Comparison of ENCODE assay signal across 20 mouse cellular contexts in genomic region chr5:35627307-35627840, GRCm38 (mm10). TPM values are rescaled to one million over a fixed set of nuclear protein-coding genes. Genes with fewer than 3 reads are reported as not detected.
A peak's percentile ranks its signal among the peaks of the same experiment; 100 is the strongest.
DNase-seq lines count a peak whose midpoint lies in the region; ATAC-seq and TF ChIP-seq lines count a peak whose summit lies in the region.
"Had no signal": no experiment of that assay in that cellular context is flagged by ENCODE, and none has a peak within 500 bp of the region (broad histone marks: within the 10 kb centered on the region; RNA-seq: fewer than 3 reads in every experiment).

No protein-coding gene starts in this region.

- H3K9me3 ChIP-seq in intestine, postnatal 0 days (ENCODE audit: control insufficient read depth) = no peaks in the 10 kb centered on the region
- H3K9me3 ChIP-seq in intestine, embryonic 15.5 days = no peaks in the 10 kb centered on the region
- no peaks in the 10 kb centered on the region for H3K9me3 ChIP-seq in lung, embryonic 14.5 days (ENCODE audit: low read depth, low read length)
- no peaks in the 10 kb centered on the region for H3K9me3 ChIP-seq in ES-Bruce4 (replicated peaks; ENCODE audit: control insufficient read depth, insufficient read depth, low read length, poor library complexity, severe bottlenecking)
- H3K9me3 ChIP-seq: embryonic facial prominence, embryonic 13.5 days; forebrain, embryonic 10.5 days; kidney, embryonic 15.5 days; limb, embryonic 13.5 days; midbrain, embryonic 10.5 days; stomach, embryonic 15.5 days had no signal

- H3K4me3 ChIP-seq in intestine, postnatal 0 days (ENCODE audit: low read depth, low read length) = no peak overlapping the region
- no peak overlapping the region for H3K4me3 ChIP-seq in intestine, embryonic 15.5 days (replicated peaks)
- no peak overlapping the region for H3K4me3 ChIP-seq in lung, embryonic 14.5 days (ENCODE audit: low read depth, low read length)
- no peak overlapping the region for H3K4me3 ChIP-seq in ES-Bruce4 (ENCODE audit: low read depth, low read length)
- H3K4me3 ChIP-seq: embryonic facial prominence, embryonic 13.5 days; forebrain, embryonic 10.5 days; kidney, embryonic 15.5 days; limb, embryonic 13.5 days; midbrain, embryonic 10.5 days; myocyte; stomach, embryonic 15.5 days had no signal

- no peak for ATAC-seq in intestine, postnatal 0 days
- no peak for ATAC-seq in intestine, embryonic 15.5 days
- no peak for ATAC-seq in lung, embryonic 14.5 days (ENCODE audit: insufficient read depth)
- ATAC-seq: hindbrain, embryonic 16.5 days had no signal

- H3K4me2 ChIP-seq in intestine, postnatal 0 days (replicated peaks; ENCODE audit: low read depth) = no peak overlapping the region
- H3K4me2 ChIP-seq in intestine, embryonic 15.5 days (replicated peaks) = no peak overlapping the region
- H3K4me2 ChIP-seq in lung, embryonic 14.5 days = no peak overlapping the region
- H3K4me2 ChIP-seq: embryonic facial prominence, embryonic 13.5 days; kidney, embryonic 15.5 days; limb, embryonic 13.5 days; stomach, embryonic 15.5 days had no signal

- no peak for TF ChIP-seq EP300 in ES-Bruce4 (IDR thresholded peaks at IDR 0.05; ENCODE audit: insufficient read depth, low read depth, low read length)

- 59% methylated on average over 7 of the region's 7 CpGs for WGBS in intestine, postnatal 0 days
- WGBS in intestine, embryonic 15.5 days = 61% methylated on average over 7 of the region's 7 CpGs
- 59% methylated on average over 7 of the region's 7 CpGs for whole genome bisulfite sequencing in lung, embryonic 14.5 days

- H3K27me3 ChIP-seq in intestine, postnatal 0 days (replicated peaks; ENCODE audit: control insufficient read depth, insufficient read depth, low read length) = no peaks in the 10 kb centered on the region
- H3K27me3 ChIP-seq in intestine, embryonic 15.5 days (replicated peaks) = no peaks in the 10 kb centered on the region
- H3K27me3 ChIP-seq in lung, embryonic 14.5 days (ENCODE audit: insufficient read depth, low read length) = no peaks in the 10 kb centered on the region
- no peaks in the 10 kb centered on the region for H3K27me3 ChIP-seq in ES-Bruce4 (ENCODE audit: control insufficient read depth, insufficient read depth, low read length, poor library complexity, severe bottlenecking)
- H3K27me3 ChIP-seq: embryonic facial prominence, embryonic 13.5 days; kidney, embryonic 15.5 days; limb, embryonic 13.5 days; stomach, embryonic 15.5 days had no signal

- no peak for DNase-seq in lung, embryonic 14.5 days
- no peak for DNase-seq in lung, postnatal 10 days
- DNase-seq in brain, embryonic 14.5 days (ENCODE audit: low read depth) = no peak
- no peak for DNase-seq in thymus, adult 18-20 months
- DNase-seq: cerebellum, adult 11 months; cerebellum, postnatal 36 days; heart, adult 18-20 months; heart, postnatal 10 days; lung, postnatal 14 days had no signal

- TF ChIP-seq CTCF in intestine, postnatal 0 days (IDR thresholded peaks at IDR 0.05; ENCODE audit: low read depth) = peak; percentile 63
- peak; percentile 55 for TF ChIP-seq CTCF in lung, embryonic 14.5 days (IDR thresholded peaks at IDR 0.05; ENCODE audit: low read depth)
- TF ChIP-seq CTCF in ES-Bruce4 (IDR thresholded peaks at IDR 0.05; ENCODE audit: low read depth, low read length) = peak; percentile 62
- TF ChIP-seq CTCF in brain, embryonic 14.5 days (IDR thresholded peaks at IDR 0.05; ENCODE audit: borderline replicate concordance, extremely low read depth, insufficient read depth, insufficient read length) = peak; percentile 38; the same call in 1 of the 2 replicates

- H3K36me3 ChIP-seq in intestine, postnatal 0 days (ENCODE audit: control insufficient read depth, insufficient read depth) = no peaks in the 10 kb centered on the region
- H3K36me3 ChIP-seq in intestine, embryonic 15.5 days = no peaks in the 10 kb centered on the region
- no peaks in the 10 kb centered on the region for H3K36me3 ChIP-seq in lung, embryonic 14.5 days (ENCODE audit: insufficient read depth)
- H3K36me3 ChIP-seq in ES-Bruce4 (ENCODE audit: control insufficient read depth, insufficient read depth, low read length, poor library complexity, severe bottlenecking) = no peaks in the 10 kb centered on the region
- H3K36me3 ChIP-seq: embryonic facial prominence, embryonic 13.5 days; forebrain, embryonic 10.5 days; kidney, embryonic 15.5 days; limb, embryonic 13.5 days; midbrain, embryonic 10.5 days; stomach, embryonic 15.5 days had no signal

- no peak overlapping the region for H3K9ac ChIP-seq in intestine, postnatal 0 days (ENCODE audit: low read depth, low read length)
- H3K9ac ChIP-seq in intestine, embryonic 15.5 days = no peak overlapping the region
- no peak overlapping the region for H3K9ac ChIP-seq in lung, embryonic 14.5 days
- H3K9ac ChIP-seq in ES-Bruce4 (ENCODE audit: low read depth, poor library complexity, severe bottlenecking) = no peak overlapping the region
- H3K9ac ChIP-seq: embryonic facial prominence, embryonic 13.5 days; kidney, embryonic 15.5 days; limb, embryonic 13.5 days; stomach, embryonic 15.5 days had no signal

- TF ChIP-seq POLR2A in ES-Bruce4 (IDR thresholded peaks at IDR 0.05; ENCODE audit: insufficient read depth, low read length) = no peak
- no peak for TF ChIP-seq POLR2A in brain, embryonic 14.5 days (IDR thresholded peaks at IDR 0.05; ENCODE audit: borderline replicate concordance, extremely low read depth, insufficient read depth, insufficient read length, poor library complexity, severe bottlenecking)

- H3K27ac ChIP-seq in intestine, postnatal 0 days (ENCODE audit: low read depth, low read length) = no peak overlapping the region
- H3K27ac ChIP-seq in intestine, embryonic 15.5 days = no peak overlapping the region
- H3K27ac ChIP-seq in lung, embryonic 14.5 days (ENCODE audit: low read depth) = no peak overlapping the region
- H3K27ac ChIP-seq in ES-Bruce4 (ENCODE audit: insufficient read depth, low read length) = no peak overlapping the region
- H3K27ac ChIP-seq: embryonic facial prominence, embryonic 13.5 days; forebrain, embryonic 10.5 days; kidney, embryonic 15.5 days; limb, embryonic 13.5 days; midbrain, embryonic 10.5 days; stomach, embryonic 15.5 days had no signal

- no peaks in the 10 kb centered on the region for H3K4me1 ChIP-seq in intestine, postnatal 0 days (replicated peaks; ENCODE audit: control insufficient read depth, insufficient read depth, low read length)
- peaks cover 5% of the 10 kb centered on the region; the same call in 1 of the 2 replicates for H3K4me1 ChIP-seq in intestine, embryonic 15.5 days (replicated peaks)
- no peaks in the 10 kb centered on the region for H3K4me1 ChIP-seq in lung, embryonic 14.5 days (ENCODE audit: insufficient read depth)
- no peaks in the 10 kb centered on the region for H3K4me1 ChIP-seq in ES-Bruce4 (ENCODE audit: control insufficient read depth, insufficient read depth, low read length)
- H3K4me1 ChIP-seq: forebrain, embryonic 10.5 days; midbrain, embryonic 10.5 days had no signal

RNA-seq across cellular contexts. Expression of gene Acox3, which starts 44.5 kb away (rescaled TPM):
- polyA plus RNA-seq in intestine, postnatal 0 days (2015; fragmentation: Nextera tagmentation; extraction: Ambion mirVana) = 19.7 and 21.4 TPM in 2 replicates
- 13.2 and 13.8 TPM in 2 replicates for polyA plus RNA-seq in intestine, embryonic 15.5 days (2015; fragmentation: Nextera tagmentation; extraction: Ambion mirVana)
- 13.8 and 13.9 TPM in 2 replicates for polyA plus RNA-seq in lung, embryonic 14.5 days (2014; fragmentation: Nextera tagmentation; extraction: Ambion mirVana)
- polyA plus RNA-seq in ES-Bruce4 (2011; ENCODE audit: insufficient read depth, insufficient read length, low read depth, missing spikeins) = 11.4 and 15.1 TPM in 2 replicates
- polyA plus RNA-seq in brain, embryonic 14.5 days (2012; rRNA removed) = 28.4 and 29.7 TPM in 2 replicates

RNA-seq across cellular contexts. Expression of gene Htra3, which starts 52.2 kb away (rescaled TPM):
- polyA plus RNA-seq in intestine, postnatal 0 days (2015; fragmentation: Nextera tagmentation; extraction: Ambion mirVana) = 24.5 and 25.5 TPM in 2 replicates
- 47.2 and 48.2 TPM in 2 replicates for polyA plus RNA-seq in intestine, embryonic 15.5 days (2015; fragmentation: Nextera tagmentation; extraction: Ambion mirVana)
- polyA plus RNA-seq in lung, embryonic 14.5 days (2014; fragmentation: Nextera tagmentation; extraction: Ambion mirVana) = 19.6 and 21.9 TPM in 2 replicates
- 1.9 and 2.0 TPM in 2 replicates for polyA plus RNA-seq in ES-Bruce4 (2011; ENCODE audit: insufficient read depth, insufficient read length, low read depth, missing spikeins)
- polyA plus RNA-seq in brain, embryonic 14.5 days (2012; rRNA removed) = 8.1 and 14.8 TPM in 2 replicates

RNA-seq across cellular contexts. Expression of gene Trmt44, which starts 52.5 kb away (rescaled TPM):
- polyA plus RNA-seq in intestine, postnatal 0 days (2015; fragmentation: Nextera tagmentation; extraction: Ambion mirVana) = 3.6 and 4.6 TPM in 2 replicates
- 8.1 and 8.5 TPM in 2 replicates for polyA plus RNA-seq in intestine, embryonic 15.5 days (2015; fragmentation: Nextera tagmentation; extraction: Ambion mirVana)
- polyA plus RNA-seq in lung, embryonic 14.5 days (2014; fragmentation: Nextera tagmentation; extraction: Ambion mirVana) = 8.8 and 9.3 TPM in 2 replicates
- polyA plus RNA-seq in ES-Bruce4 (2011; ENCODE audit: insufficient read depth, insufficient read length, low read depth, missing spikeins) = 10.2 and 12.5 TPM in 2 replicates
- 7.3 and 7.9 TPM in 2 replicates for polyA plus RNA-seq in brain, embryonic 14.5 days (2012; rRNA removed)
